Mouse (Mus musculus) heart, embryonic 10.5 days (tissue): ENCODE measurements around the gene Pdia5. TPM values are rescaled to one million over a fixed set of nuclear protein-coding genes. Genes with fewer than 3 reads are reported as not detected.

Source experiments
- DNase-seq: peaks from one replicate; pipeline ENCODE4 v3.0.0-alpha.2; 2017; ENCODE audit warnings: low spot score
- H3K27ac ChIP-seq: fragments of 300-500 bp; sonication (generic); 2 replicates; pipeline ENCODE4 v1.5.1; 2016; ENCODE audit warnings: mild to moderate bottlenecking
- H3K27me3 ChIP-seq: fragments of 300-500 bp; sonication (generic); 2 replicates; pipeline ENCODE4 v1.6.1; 2016; ENCODE audit warnings: mild to moderate bottlenecking; ENCODE audit not compliant: poor library complexity, insufficient read depth, severe bottlenecking
- H3K36me3 ChIP-seq: fragments of 300-500 bp; sonication (generic); 2 replicates; pipeline ENCODE4 v1.6.1; 2016; ENCODE audit warnings: mild to moderate bottlenecking, moderate library complexity
- H3K4me1 ChIP-seq: fragments of 300-500 bp; sonication (generic); 2 replicates; pipeline ENCODE4 v1.6.1; 2016; ENCODE audit warnings: mild to moderate bottlenecking
- H3K4me3 ChIP-seq: fragments of 300-500 bp; sonication (generic); 2 replicates; pipeline ENCODE4 v1.5.1; 2016; ENCODE audit warnings: mild to moderate bottlenecking, moderate library complexity
- H3K9me3 ChIP-seq: fragments of 300-500 bp; sonication (generic); 2 replicates; pipeline ENCODE4 v1.6.1; 2016; ENCODE audit warnings: mild to moderate bottlenecking, moderate library complexity
- WGBS: fragments of 180-500 bp; shearing (Covaris S2); methylation state at CpG from one replicate; pipeline ENCODE4 v1.1.7; 2016; 5-methylcytosine and 5-hydroxymethylcytosine counted together
- polyA plus RNA-seq: library from polyadenylated mRNA; unstranded; fragments of >200 nt; fragmentation: Nextera tagmentation; extraction: Ambion mirVana; gene quantifications from 2 replicates; pipeline ENCODE4 v1.2.1, GENCODE M21; 2016

Gene Pdia5
- polyA plus RNA-seq, 1 experiment from 2014 or later: 49.0 TPM

GRCm38 (mm10) chr16:35457011-35457419, 33.7 kb downstream of the Pdia5 start:
- peaks cover 57% of the 10 kb centered on the region for H3K36me3 ChIP-seq
- H3K9me3 ChIP-seq: no peaks in the 10 kb centered on the region
- no peak overlapping the region for H3K4me3 ChIP-seq
- 85% methylated on average over 7 of the region's 7 CpGs for WGBS
- no peak for DNase-seq
- no peak overlapping the region for H3K27ac ChIP-seq
- 0 out of 2 replicates have a peak, but pooled peaks cover 5% of the 10 kb centered on the region for H3K4me1 ChIP-seq
- no peaks in the 10 kb centered on the region for H3K27me3 ChIP-seq

- no peaks in the 10 kb centered on the region for H3K9me3 ChIP-seq
- 86% methylated on average over 9 of the region's 9 CpGs for WGBS
- no peak overlapping the region for H3K27ac ChIP-seq
- H3K27me3 ChIP-seq: no peaks in the 10 kb centered on the region
- no peak for DNase-seq
- 0 out of 2 replicates have a peak, but pooled peaks cover 5% of the 10 kb centered on the region for H3K4me1 ChIP-seq
- H3K36me3 ChIP-seq: peaks cover 50% of the 10 kb centered on the region
- no peak overlapping the region for H3K4me3 ChIP-seq
These were observed 34.4 kb downstream of the Pdia5 start for GRCm38 (mm10) chr16:35456305-35456704.

- no peak for DNase-seq
- H3K27ac ChIP-seq: no peak overlapping the region
- H3K36me3 ChIP-seq: peaks cover 46% of the 10 kb centered on the region
- WGBS: 90% methylated on average over 10 of the region's 10 CpGs
- H3K4me3 ChIP-seq: no peak overlapping the region
- no peaks in the 10 kb centered on the region for H3K9me3 ChIP-seq
- H3K4me1 ChIP-seq: 0 out of 2 replicates have a peak, but pooled peaks cover 5% of the 10 kb centered on the region
- H3K27me3 ChIP-seq: no peaks in the 10 kb centered on the region
These were observed 34.9 kb downstream of the Pdia5 start for GRCm38 (mm10) chr16:35455822-35456221.

DNA sequence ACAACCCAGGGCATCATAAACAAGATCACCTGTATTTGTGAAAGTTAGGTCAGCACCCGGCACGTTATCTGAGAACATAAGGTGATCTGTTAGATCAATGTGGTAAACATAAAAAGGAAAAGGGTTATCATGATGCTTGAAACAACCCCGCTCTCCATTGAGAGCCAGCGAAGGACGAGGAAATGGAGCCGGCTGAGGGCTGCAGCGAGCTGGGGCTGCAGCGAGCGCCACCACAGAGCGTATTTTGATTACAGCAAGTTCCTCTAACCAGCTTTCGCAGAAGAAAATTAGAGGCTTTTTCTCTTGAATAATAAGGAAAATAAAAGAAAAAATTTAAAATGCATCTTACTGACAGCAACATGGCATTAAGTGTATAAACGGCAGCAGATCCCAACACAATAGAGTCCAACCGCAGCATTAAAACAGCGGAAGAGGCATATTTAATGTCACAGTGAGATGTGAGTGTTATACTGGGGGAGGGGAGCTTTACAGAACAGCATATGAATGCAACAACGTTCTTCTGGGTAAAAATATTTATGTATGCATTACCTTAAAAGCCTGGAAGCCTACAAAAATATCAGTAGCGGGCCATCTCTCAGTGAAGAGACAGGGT, 40.5 kb downstream of the Pdia5 start:
- no peak for DNase-seq
- Histone ChIP-seq H3K27me3 (no peaks in the 10 kb centered on the region), H3K4me1 (0 out of 2 replicates have a peak, but pooled peaks cover 5% of the 10 kb centered on the region), H3K36me3 (peaks cover 35% of the 10 kb centered on the region), H3K27ac (no peak overlapping the region), H3K4me3 (no peak overlapping the region), H3K9me3 (no peaks in the 10 kb centered on the region)
- WGBS: 93% methylated on average over 16 of the region's 16 CpGs

DNA sequence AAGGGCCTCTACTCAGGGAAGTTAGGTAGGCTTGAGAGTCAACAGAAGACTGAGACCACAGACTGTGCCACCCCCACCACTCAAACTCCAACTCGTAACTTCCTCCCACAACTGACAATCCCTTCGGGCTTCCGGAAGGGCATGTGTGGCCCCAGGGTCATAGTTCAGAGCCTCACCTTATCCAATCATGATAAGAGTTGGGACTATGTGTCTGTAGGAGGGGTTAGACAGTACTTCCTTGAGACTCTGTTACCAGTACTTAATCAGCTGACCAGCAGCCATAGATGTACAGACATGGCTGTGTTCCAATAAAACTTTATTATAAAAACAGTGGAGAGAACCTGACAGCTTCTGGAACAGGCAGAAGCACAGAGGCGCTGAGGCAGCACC, 48.7 kb downstream of the Pdia5 start:
- DNase-seq: no peak
- Histone ChIP-seq H3K27me3 (no peaks in the 10 kb centered on the region), H3K4me3 (no peak overlapping the region), H3K4me1 (peaks cover 18% of the 10 kb centered on the region), H3K36me3 (peaks cover 25% of the 10 kb centered on the region), H3K9me3 (no peaks in the 10 kb centered on the region), H3K27ac (no peak overlapping the region)
- 84% methylated on average over 4 of the region's 4 CpGs for WGBS

- Histone ChIP-seq H3K36me3 (peaks cover 30% of the 10 kb centered on the region), H3K27ac (no peak overlapping the region), H3K4me3 (no peak overlapping the region), H3K4me1 (peaks cover 18% of the 10 kb centered on the region), H3K9me3 (no peaks in the 10 kb centered on the region), H3K27me3 (no peaks in the 10 kb centered on the region)
- no peak for DNase-seq
- 89% methylated on average over 9 of the region's 9 CpGs for WGBS
These were observed 49.2 kb downstream of the Pdia5 start for GRCm38 (mm10) chr16:35441346-35442025.

DNA sequence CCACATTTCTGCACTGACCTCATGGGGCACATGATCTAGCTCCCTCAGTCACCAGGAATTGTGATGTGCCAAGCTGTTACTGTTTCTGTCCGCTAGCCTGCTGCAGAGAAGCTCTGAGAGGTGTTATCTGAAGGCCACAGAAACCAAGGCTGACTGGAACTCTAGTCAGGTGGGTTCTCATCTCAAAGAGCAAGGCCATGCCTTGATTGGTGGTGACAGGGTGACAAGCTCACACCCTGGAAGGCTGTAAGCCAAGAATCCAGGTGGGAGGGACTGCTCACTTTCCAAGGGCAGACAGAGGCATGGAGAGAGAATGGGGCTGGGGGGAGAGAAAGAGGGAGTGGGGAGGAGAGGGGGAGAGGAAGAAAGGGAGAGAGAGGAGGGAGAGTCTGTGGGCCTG, 51.6 kb downstream of the Pdia5 start:
- Histone ChIP-seq H3K27me3 (no peaks in the 10 kb centered on the region), H3K27ac (peak overlapping the region; percentile 81; the same call in 1 of the 2 replicates), H3K9me3 (no peaks in the 10 kb centered on the region), H3K4me3 (no peak overlapping the region), H3K4me1 (peaks cover 18% of the 10 kb centered on the region), H3K36me3 (peaks cover 48% of the 10 kb centered on the region)
- WGBS: 58% methylated on average over 1 of the region's 1 CpGs
- peak; percentile 85 for DNase-seq

DNA sequence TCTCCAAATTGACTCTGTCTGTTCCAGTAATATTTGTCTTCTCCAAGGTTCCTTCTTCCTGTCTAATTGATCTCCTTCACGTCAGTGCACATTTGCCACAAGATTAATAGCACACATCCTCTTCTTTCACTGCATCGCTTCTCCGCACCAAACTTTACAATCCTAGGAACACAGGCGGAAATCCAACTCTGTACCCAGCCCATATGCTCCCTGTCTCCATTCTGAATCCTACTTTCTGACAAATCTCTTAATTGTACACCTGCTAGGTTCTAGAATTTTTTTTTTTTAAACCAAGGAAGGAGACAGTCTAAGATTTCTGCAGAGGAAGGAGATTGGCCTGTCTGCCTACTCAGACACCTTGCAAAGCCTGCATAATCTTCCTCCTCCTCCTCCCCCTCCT, 59.1 kb downstream of the Pdia5 start:
- no peak overlapping the region for H3K27ac ChIP-seq
- peaks cover 40% of the 10 kb centered on the region for H3K36me3 ChIP-seq
- 87% methylated on average over 4 of the region's 4 CpGs for WGBS
- DNase-seq: no peak
- H3K9me3 ChIP-seq: no peaks in the 10 kb centered on the region
- H3K27me3 ChIP-seq: no peaks in the 10 kb centered on the region
- peaks cover 8% of the 10 kb centered on the region for H3K4me1 ChIP-seq
- no peak overlapping the region for H3K4me3 ChIP-seq

DNA sequence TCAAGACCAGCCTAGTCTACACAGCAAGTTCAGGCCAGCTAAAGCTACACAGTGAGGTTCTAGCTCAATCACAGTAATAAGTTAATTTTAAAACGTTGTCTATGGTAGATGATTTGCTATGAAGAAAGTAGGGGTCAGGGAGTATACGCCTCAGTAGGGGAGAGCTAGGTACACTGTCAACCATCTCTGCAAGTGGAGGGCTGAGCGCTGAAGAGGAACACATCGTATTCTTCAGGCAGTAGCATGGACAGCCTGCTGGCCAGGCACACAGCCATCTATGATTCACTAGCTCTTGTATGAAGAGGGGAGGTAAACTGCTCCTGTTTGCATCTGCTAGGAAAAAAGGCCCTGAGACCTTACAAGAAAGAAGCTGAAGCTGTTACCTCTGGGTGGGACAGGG, 65.7 kb downstream of the Pdia5 start:
- WGBS: 84% methylated on average over 4 of the region's 4 CpGs
- Histone ChIP-seq H3K9me3 (no peaks in the 10 kb centered on the region), H3K36me3 (peaks cover 28% of the 10 kb centered on the region), H3K27me3 (no peaks in the 10 kb centered on the region), H3K4me3 (no peak overlapping the region), H3K27ac (no peak overlapping the region), H3K4me1 (peaks cover 8% of the 10 kb centered on the region; the same call in 1 of the 2 replicates)
- DNase-seq: no peak

DNA sequence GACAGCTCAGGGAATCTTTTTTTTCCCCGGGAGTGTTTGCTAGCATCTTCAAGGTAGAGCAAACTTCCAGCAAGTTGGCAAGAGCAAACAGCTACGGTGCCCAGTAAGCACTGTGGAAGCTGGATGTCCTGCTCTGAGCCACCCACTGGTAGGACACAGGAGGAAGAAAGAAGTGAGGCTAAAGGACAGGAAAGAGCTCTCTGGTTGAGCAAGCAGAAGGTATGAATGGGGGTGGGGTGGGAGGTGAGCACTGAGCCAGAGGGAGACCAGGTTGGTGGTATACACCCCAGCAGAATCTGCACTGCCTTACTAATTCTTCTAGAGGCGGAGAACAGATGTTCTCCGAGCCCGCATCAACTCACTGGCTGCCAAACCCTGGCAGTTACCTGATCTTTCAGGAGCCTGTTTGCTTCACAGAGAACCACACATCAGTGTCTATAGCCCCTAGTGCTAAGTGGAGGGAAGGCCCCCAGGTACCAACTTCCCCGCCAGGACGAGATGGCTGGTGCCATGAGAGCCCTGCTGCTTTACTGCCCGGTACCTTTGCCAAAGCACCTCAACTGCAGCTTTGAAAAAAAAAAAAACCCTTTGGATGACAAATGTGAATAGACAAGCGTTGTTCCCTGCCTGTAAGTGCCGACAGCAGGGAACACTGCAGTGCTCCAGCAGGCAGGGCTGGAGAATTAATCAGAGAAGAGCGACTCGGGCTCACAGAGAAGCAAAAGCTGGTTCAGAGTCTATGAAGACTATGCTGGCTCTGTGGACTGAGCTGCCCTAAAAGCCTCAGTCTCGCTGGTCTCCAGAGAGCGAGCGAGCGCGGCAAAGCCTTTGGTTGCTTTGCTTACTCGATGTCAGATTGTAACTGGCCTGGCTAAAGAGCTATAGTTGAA, 67.2 kb downstream of the Pdia5 start:
- no peaks in the 10 kb centered on the region for H3K9me3 ChIP-seq
- H3K27me3 ChIP-seq: no peaks in the 10 kb centered on the region
- H3K27ac ChIP-seq: no peak overlapping the region
- H3K4me1 ChIP-seq: peaks cover 8% of the 10 kb centered on the region; the same call in 1 of the 2 replicates
- DNase-seq: no peak
- H3K36me3 ChIP-seq: peaks cover 19% of the 10 kb centered on the region; the same call in 1 of the 2 replicates
- WGBS: 71% methylated on average over 18 of the region's 18 CpGs
- H3K4me3 ChIP-seq: no peak overlapping the region

DNA sequence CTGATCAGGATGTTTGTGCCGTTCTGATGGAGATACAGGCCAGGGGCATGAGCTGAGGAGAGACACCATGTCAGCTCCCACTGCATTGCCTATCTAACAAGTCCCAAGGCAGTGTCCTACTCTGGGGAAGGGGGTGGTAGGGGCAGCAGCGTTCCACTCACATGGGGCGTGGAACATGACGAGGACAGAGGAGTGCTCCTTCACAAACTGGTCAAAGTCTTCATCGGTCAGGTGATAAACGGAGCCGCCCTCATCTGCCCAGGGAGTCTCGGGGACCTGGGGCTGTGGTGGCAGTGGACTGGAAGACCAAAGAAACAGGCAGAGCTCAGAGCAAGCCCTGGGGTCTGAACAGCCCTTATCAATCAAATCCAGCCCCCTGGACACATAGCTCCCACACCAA, 68.0 kb downstream of the Pdia5 start:
- Histone ChIP-seq H3K4me1 (peaks cover 8% of the 10 kb centered on the region; the same call in 1 of the 2 replicates), H3K4me3 (no peak overlapping the region), H3K27ac (no peak overlapping the region), H3K9me3 (no peaks in the 10 kb centered on the region), H3K27me3 (no peaks in the 10 kb centered on the region), H3K36me3 (peaks cover 21% of the 10 kb centered on the region; the same call in 1 of the 2 replicates)
- 84% methylated on average over 8 of the region's 8 CpGs for WGBS
- DNase-seq: no peak

DNA sequence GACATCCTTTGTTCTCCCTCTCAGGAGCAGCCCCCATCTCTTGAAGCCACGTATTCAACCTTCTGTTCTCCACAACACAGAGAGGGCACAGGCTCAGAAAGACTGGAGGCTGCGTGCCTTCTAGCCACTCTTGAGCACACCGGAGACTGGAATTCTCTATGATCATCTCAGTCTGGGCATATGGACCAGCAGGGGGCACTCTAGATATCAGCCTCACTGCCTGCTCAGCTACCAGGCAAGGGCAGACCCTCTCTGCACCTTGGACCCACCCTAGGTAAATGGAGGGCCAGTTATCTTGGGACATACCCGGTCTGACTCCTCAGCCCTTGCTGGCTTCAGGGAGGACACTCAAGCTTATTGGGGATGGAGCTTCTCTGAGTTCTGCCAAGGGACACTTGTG, 68.5 kb downstream of the Pdia5 start:
- Histone ChIP-seq H3K9me3 (no peaks in the 10 kb centered on the region), H3K27ac (no peak overlapping the region), H3K4me1 (peaks cover 8% of the 10 kb centered on the region; the same call in 1 of the 2 replicates), H3K4me3 (no peak overlapping the region), H3K27me3 (no peaks in the 10 kb centered on the region), H3K36me3 (peaks cover 25% of the 10 kb centered on the region; the same call in 1 of the 2 replicates)
- no peak for DNase-seq
- 50% methylated on average over 4 of the region's 4 CpGs for WGBS

DNA sequence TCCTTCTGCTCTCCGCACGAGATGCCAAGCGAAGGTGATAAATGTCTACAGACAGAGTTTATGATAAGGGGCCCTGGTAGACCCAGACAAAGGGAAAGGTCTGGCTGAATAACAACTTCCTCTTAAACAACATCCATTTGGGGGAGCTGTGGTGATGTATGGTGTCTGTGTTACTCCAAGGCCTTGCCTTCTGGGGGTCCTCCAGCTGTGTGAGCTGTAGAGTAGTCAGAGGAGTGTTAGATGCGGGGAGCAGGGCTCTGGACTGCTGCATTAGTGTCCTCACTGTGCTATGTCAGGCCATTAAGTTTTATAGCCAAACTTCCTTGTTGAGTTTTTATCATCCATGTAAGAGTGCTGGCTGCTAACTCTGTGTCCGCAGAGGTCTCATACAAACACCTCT, 76.1 kb downstream of the Pdia5 start:
- 78% methylated on average over 5 of the region's 5 CpGs for WGBS
- Histone ChIP-seq H3K4me3 (no peak overlapping the region), H3K9me3 (no peaks in the 10 kb centered on the region), H3K27me3 (no peaks in the 10 kb centered on the region), H3K4me1 (no peaks in the 10 kb centered on the region), H3K27ac (no peak overlapping the region), H3K36me3 (peaks cover 28% of the 10 kb centered on the region)
- no peak for DNase-seq
